Mouse (Mus musculus) CH12.LX (cell line): ENCODE measurements around the gene Spn. TPM values are rescaled to one million over a fixed set of nuclear protein-coding genes. Genes with fewer than 3 reads are reported as not detected.

Experiments
- DNase-seq: peaks from one replicate; pipeline ENCODE4 v3.0.0-alpha.2; 2013; ENCODE audit errors: extremely low read depth
- H3K27ac ChIP-seq: 2 replicates; pipeline ENCODE4 v1.5.1; 2012; ENCODE audit warnings: low read depth, mild to moderate bottlenecking, control low read depth, moderate library complexity; ENCODE audit not compliant: insufficient read depth
- H3K27me3 ChIP-seq: replicated peaks from 2 replicates; pipeline ENCODE3; 2012; ENCODE audit warnings: inconsistent platforms
- H3K36me3 ChIP-seq, 2 experiments: replicated peaks in 1 of 2; 2 replicates each; pipeline versions ENCODE3 to v1.6.1; 2012; ENCODE audit warnings: inconsistent platforms in 1 of 2, low read length in 1 of 2, mild to moderate bottlenecking in 1 of 2, mixed read lengths in 1 of 2, moderate library complexity in 1 of 2; ENCODE audit not compliant: control insufficient read depth in 1 of 2, insufficient read depth in 1 of 2
- H3K4me1 ChIP-seq, 2 experiments: 2 replicates each; pipeline ENCODE4 v1.6.1; 2012; ENCODE audit warnings: inconsistent platforms in 1 of 2, moderate library complexity in 1 of 2; ENCODE audit not compliant: insufficient read depth in 2 of 2, control insufficient read depth in 1 of 2
- H3K4me2 ChIP-seq: 2 replicates; pipeline ENCODE4 v1.6.1; 2012; ENCODE audit warnings: low read depth, mild to moderate bottlenecking, control low read depth; ENCODE audit not compliant: poor library complexity, insufficient read depth, severe bottlenecking
- H3K4me3 ChIP-seq, 3 experiments: fragments of 150-350 bp in 1 of 3; sonication (generic) in 1 of 3; replicated peaks in 1 of 3; 2 replicates each; pipeline versions ENCODE3 to v1.5.1; 2011 to 2012; ENCODE audit warnings: low read depth in 2 of 3, low read length in 2 of 3, mild to moderate bottlenecking in 2 of 3, moderate library complexity in 2 of 3, control low read depth in 1 of 3, improper control_type of control experiment in 1 of 3, inconsistent platforms in 1 of 3, mixed read lengths in 1 of 3; ENCODE audit not compliant: poor library complexity in 1 of 3
- H3K79me2 ChIP-seq: replicated peaks from 2 replicates; pipeline ENCODE4 v1.6.1; 2012; ENCODE audit warnings: mild to moderate bottlenecking, moderate library complexity; ENCODE audit not compliant: control insufficient read depth, poor library complexity, insufficient read depth, severe bottlenecking; ENCODE audit errors: extremely low read depth
- H3K9ac ChIP-seq: 2 replicates; pipeline ENCODE4 v1.6.1; 2012; ENCODE audit warnings: low read depth, mild to moderate bottlenecking, control low read depth, moderate library complexity; ENCODE audit not compliant: insufficient read depth
- H3K9me3 ChIP-seq: replicated peaks from 2 replicates; pipeline ENCODE3; 2012; ENCODE audit warnings: low read length, inconsistent platforms, mixed read lengths
- E2F4 ChIP-seq: IDR thresholded peaks from 2 replicates; pipeline ENCODE4 v1.6.1; 2011; ENCODE audit warnings: low read depth, low read length, improper control_type of control experiment; ENCODE audit not compliant: insufficient replicate concordance
- EP300 ChIP-seq: IDR thresholded peaks from 2 replicates; pipeline ENCODE4 v1.6.1; 2011; ENCODE audit warnings: low read length, improper control_type of control experiment
- GABPA ChIP-seq: IDR thresholded peaks from 2 replicates; pipeline ENCODE4 v1.6.1; 2012; ENCODE audit warnings: low read depth, low read length, improper control_type of control experiment, inconsistent platforms; ENCODE audit not compliant: insufficient replicate concordance
- HCFC1 ChIP-seq: IDR thresholded peaks from 2 replicates; pipeline ENCODE4 v1.6.1; 2012; ENCODE audit warnings: low read depth, mild to moderate bottlenecking, inconsistent platforms, low read length, improper control_type of control experiment
- IRF4 ChIP-seq: IDR thresholded peaks from 2 replicates; pipeline ENCODE4 v1.6.1; 2014; ENCODE audit warnings: low read depth, mild to moderate bottlenecking, inconsistent platforms, low read length, improper control_type of control experiment
- JUN ChIP-seq: IDR thresholded peaks from 2 replicates; pipeline ENCODE4 v1.6.1; 2011; ENCODE audit warnings: low read depth, mild to moderate bottlenecking, low read length, improper control_type of control experiment, moderate library complexity; ENCODE audit not compliant: insufficient read depth
- KAT2A ChIP-seq: IDR thresholded peaks from 2 replicates; pipeline ENCODE4 v1.6.1; 2012; ENCODE audit warnings: low read length, improper control_type of control experiment, inconsistent platforms; ENCODE audit not compliant: insufficient replicate concordance
- MAX ChIP-seq: IDR thresholded peaks from 2 replicates; pipeline ENCODE4 v1.6.1; 2011; ENCODE audit warnings: low read length, improper control_type of control experiment
- MEF2A ChIP-seq: IDR thresholded peaks from 2 replicates; pipeline ENCODE4 v1.6.1; 2014; ENCODE audit warnings: low read depth, mild to moderate bottlenecking, inconsistent platforms, low read length, improper control_type of control experiment, borderline replicate concordance
- MXI1 ChIP-seq: IDR thresholded peaks from 2 replicates; pipeline ENCODE4 v1.6.1; 2011; ENCODE audit warnings: mild to moderate bottlenecking, low read depth, low read length, improper control_type of control experiment
- NELFE ChIP-seq: IDR thresholded peaks from 2 replicates; pipeline ENCODE4 v1.6.1; 2011; ENCODE audit warnings: low read depth, low read length, improper control_type of control experiment
- POLR2A ChIP-seq: IDR thresholded peaks from 2 replicates; pipeline ENCODE4 v1.6.1; 2011; ENCODE audit warnings: low read depth, mild to moderate bottlenecking, improper control_type of control experiment, low read length
- POLR2AphosphoS2 ChIP-seq: IDR thresholded peaks from 2 replicates; pipeline ENCODE4 v1.6.1; 2011; ENCODE audit warnings: low read depth, low read length, improper control_type of control experiment
- SMC3 ChIP-seq: IDR thresholded peaks from 2 replicates; pipeline ENCODE4 v1.6.1; 2011; ENCODE audit warnings: low read depth, low read length, improper control_type of control experiment
- TCF12 ChIP-seq: IDR thresholded peaks from 2 replicates; pipeline ENCODE4 v1.6.1; 2014; ENCODE audit warnings: low read depth, mild to moderate bottlenecking, inconsistent platforms, low read length, improper control_type of control experiment
- ZMIZ1 ChIP-seq: IDR thresholded peaks from 2 replicates; pipeline ENCODE4 v1.6.1; 2012; ENCODE audit warnings: low read depth, mild to moderate bottlenecking, inconsistent platforms, low read length, improper control_type of control experiment
- dilution Hi-C: fragments of 300-500 bp; cut with MboI; formaldehyde crosslinking; loops from 2 replicates; pipeline ENCODE4 v1.14.3; 2020; ENCODE audit warnings: low sequenced_read_pairs; ENCODE audit not compliant: extremely low pct_unique_long_range_greater_than_20kb, extremely low pct_ligation_motif_present
- in situ Hi-C: fragments of 300-500 bp; cut with MboI; formaldehyde crosslinking; loops from 3 replicates; pipeline ENCODE4 v1.14.3; 2019; ENCODE audit warnings: low sequenced_read_pairs, low pct_ligation_motif_present, low pct_unique_long_range_greater_than_20kb, mixed read lengths
- polyA plus RNA-seq: library from polyadenylated mRNA; unstranded; fragments of >175 nt; gene quantifications from 2 replicates; pipeline ENCODE4 v1.2.1, GENCODE M21; 2012; ENCODE audit warnings: low read depth; ENCODE audit not compliant: insufficient read length
- total RNA-seq, 2 experiments: library from RNA; depleted of rRNA; stranded (reverse); fragments of 300-350 nt in 1 of 2; fragments of >200 nt in 1 of 2; gene quantifications; 2 replicates each; pipeline ENCODE4 v1.2.3; 2012 to 2014

The Spn gene
- total and polyA plus RNA-seq, 3 experiments, result 2.4 to 16.3 (median 3.3) TPM

DNA sequence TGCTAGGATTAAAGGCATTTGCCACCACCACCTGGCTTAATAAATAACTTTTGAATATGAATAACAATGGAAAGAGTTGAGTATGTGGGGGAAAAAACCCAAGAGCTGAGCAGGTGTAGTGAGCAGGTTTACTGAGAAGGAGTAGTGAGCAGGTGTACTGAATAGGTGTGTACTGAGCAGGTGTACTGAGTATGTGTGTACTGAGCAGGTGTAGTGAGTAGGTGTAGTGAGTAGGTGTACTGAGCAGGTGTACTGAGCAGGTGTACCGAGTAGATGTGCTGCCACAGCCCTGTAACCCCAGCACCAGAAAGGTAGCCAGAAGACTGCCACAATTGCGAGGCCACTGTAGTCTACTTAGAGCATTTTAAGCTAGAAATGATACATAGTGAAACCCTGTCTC is 52.8 kb downstream of the Spn start (continued):
- no peak for TF ChIP-seq JUN

DNA sequence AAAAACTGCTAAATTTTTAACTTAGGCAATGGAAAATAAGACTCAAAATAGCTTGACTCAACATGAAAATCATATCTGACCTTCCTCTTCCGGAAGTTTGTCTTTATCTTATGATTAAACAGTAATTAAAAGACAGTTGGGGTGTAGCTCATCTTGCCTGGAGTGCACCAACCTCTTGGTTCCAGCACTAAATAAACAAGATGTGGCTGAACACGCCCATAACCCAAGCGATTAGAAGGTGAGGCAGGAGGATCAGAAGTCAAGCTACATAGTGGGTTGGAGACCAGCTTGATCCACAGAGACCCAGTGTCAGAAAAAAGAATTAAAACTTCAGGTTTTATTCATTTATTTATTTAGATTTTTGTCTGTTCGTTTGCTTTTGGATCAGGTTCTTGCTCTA is 53.9 kb downstream of the Spn start:
- Histone ChIP-seq H3K79me2 (no peaks in the 10 kb centered on the region), H3K36me3 (no peaks in the 10 kb centered on the region), H3K4me1 (peaks cover 14 to 37% of the 10 kb centered on the region in 2 experiments), H3K4me2 (no peak overlapping the region), H3K4me3 (no peak overlapping the region), H3K27me3 (no peaks in the 10 kb centered on the region), H3K27ac (no peak overlapping the region)
- dilution Hi-C loops, result no loop called here
- in situ Hi-C loops, result no loop called here
- TF ChIP-seq SMC3 (no peak), IRF4 (no peak), ZMIZ1 (no peak), KAT2A (no peak), NELFE (no peak), EP300 (no peak), POLR2AphosphoS2 (no peak), POLR2A (no peak)
- TF ChIP-seq, all 38 proteins: peak for 0
- no peak overlapping the region for H3K9ac ChIP-seq
- H3K9me3 ChIP-seq, result no peaks in the 10 kb centered on the region
- DNase-seq, result no peak

DNA sequence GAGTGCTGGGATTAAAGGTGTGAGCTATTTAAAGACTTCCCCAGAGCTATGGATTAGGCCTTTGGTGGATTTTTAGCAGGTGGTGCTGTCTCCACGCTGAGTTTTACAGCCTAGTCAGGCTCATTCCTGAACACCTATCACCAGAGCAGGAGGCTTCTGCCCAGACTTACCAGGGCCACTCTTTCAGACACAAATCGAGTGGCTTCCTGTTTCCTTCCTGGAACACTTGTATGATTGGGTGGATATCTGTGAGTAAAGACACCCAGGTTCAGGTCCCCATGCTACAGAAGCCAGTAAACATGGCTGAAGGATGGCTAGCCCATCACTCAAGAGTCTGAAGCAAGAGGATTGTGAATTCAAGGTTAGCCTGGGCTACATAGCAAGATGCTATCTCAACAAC is 54.6 kb downstream of the Spn start:
- H3K4me3 ChIP-seq, result no peak overlapping the region
- no peak overlapping the region for H3K4me2 ChIP-seq
- DNase-seq, result no peak
- no peaks in the 10 kb centered on the region for H3K27me3 ChIP-seq
- no peaks in the 10 kb centered on the region for H3K9me3 ChIP-seq
- dilution Hi-C loops, result no loop called here
- in situ Hi-C loops, result no loop called here
- H3K36me3 ChIP-seq, result peaks cover 0 to 6% of the 10 kb centered on the region in 2 experiments
- TF ChIP-seq TCF12 (no peak), E2F4 (no peak), MXI1 (no peak), GABPA (no peak), HCFC1 (no peak), MEF2A (no peak), JUN (no peak), POLR2A (no peak), MAX (no peak)
- TF ChIP-seq, all 38 proteins: peak for 0
- Histone ChIP-seq H3K4me1 (peaks cover 14 to 41% of the 10 kb centered on the region in 2 experiments), H3K27ac (no peak overlapping the region), H3K9ac (no peak overlapping the region), H3K79me2 (no peaks in the 10 kb centered on the region)
